Mouse (Mus musculus) midbrain, embryonic 11.5 days (tissue): ENCODE results near the gene Cadm4. TPM values are rescaled to one million over a fixed set of nuclear protein-coding genes. Genes with fewer than 3 reads are reported as not detected.
"Not testable (repeated sequence)": the region's sequence is repeated elsewhere in the genome, so short reads cannot be mapped to it uniquely, and the experiment has no call there.

Source experiments
- ATAC-seq: fragments of 200-750 bp; cut with Nextera tagmentation; 2 replicates; pipeline ENCODE4 v1.8.0; 2017; ENCODE audit warnings: moderate TSS enrichment, moderate library complexity; ENCODE audit not compliant: low FRiP score
- DNase-seq: peaks from one replicate; pipeline ENCODE4 v3.0.0; 2015; ENCODE audit warnings: low spot score; ENCODE audit errors: missing footprints
- H3K27ac ChIP-seq: fragments of 300-500 bp; sonication (generic); 2 replicates; pipeline ENCODE4 v1.5.1; 2014; ENCODE audit warnings: low read depth, low read length
- H3K27me3 ChIP-seq: fragments of 300-500 bp; sonication (generic); 2 replicates; pipeline ENCODE4 v1.6.1; 2014; ENCODE audit warnings: mild to moderate bottlenecking, low read length, moderate library complexity, mixed read lengths; ENCODE audit not compliant: control insufficient read depth, insufficient read depth
- H3K36me3 ChIP-seq: fragments of 300-500 bp; sonication (generic); 2 replicates; pipeline ENCODE4 v1.6.1; 2014; ENCODE audit warnings: mild to moderate bottlenecking, low read length, moderate library complexity, mixed read lengths; ENCODE audit not compliant: control insufficient read depth, insufficient read depth
- H3K4me1 ChIP-seq: fragments of 300-500 bp; sonication (generic); 2 replicates; pipeline ENCODE4 v1.6.1; 2014; ENCODE audit warnings: low read length; ENCODE audit not compliant: control insufficient read depth, insufficient read depth
- H3K4me2 ChIP-seq: fragments of 300-500 bp; sonication (generic); 2 replicates; pipeline ENCODE4 v1.6.1; 2014; ENCODE audit warnings: mild to moderate bottlenecking, moderate library complexity
- H3K4me3 ChIP-seq: fragments of 300-500 bp; sonication (generic); 2 replicates; pipeline ENCODE4 v1.5.1; 2014; ENCODE audit warnings: low read depth, low read length
- H3K9ac ChIP-seq: fragments of 300-500 bp; sonication (generic); 2 replicates; pipeline ENCODE4 v1.6.1; 2014; ENCODE audit warnings: low read length
- H3K9me3 ChIP-seq: fragments of 300-500 bp; sonication (generic); 2 replicates; pipeline ENCODE4 v1.6.1; 2016; ENCODE audit warnings: low read length; ENCODE audit not compliant: control insufficient read depth
- WGBS: fragments of 180-500 bp; shearing (Covaris S2); extraction: QIAGEN DNeasy Blood & Tissue Kit; methylation state at CpG from one replicate; pipeline ENCODE4 v1.1.7; 2014; 5-methylcytosine and 5-hydroxymethylcytosine counted together
- polyA plus RNA-seq: library from polyadenylated mRNA; unstranded; fragments of >200 nt; fragmentation: Nextera tagmentation; extraction: Ambion mirVana; gene quantifications from 2 replicates; pipeline ENCODE4 v1.2.1, GENCODE M21; 2014

The Cadm4 gene
- polyA plus RNA-seq, 1 experiment from 2014 or later, result 6.6 TPM

DNA sequence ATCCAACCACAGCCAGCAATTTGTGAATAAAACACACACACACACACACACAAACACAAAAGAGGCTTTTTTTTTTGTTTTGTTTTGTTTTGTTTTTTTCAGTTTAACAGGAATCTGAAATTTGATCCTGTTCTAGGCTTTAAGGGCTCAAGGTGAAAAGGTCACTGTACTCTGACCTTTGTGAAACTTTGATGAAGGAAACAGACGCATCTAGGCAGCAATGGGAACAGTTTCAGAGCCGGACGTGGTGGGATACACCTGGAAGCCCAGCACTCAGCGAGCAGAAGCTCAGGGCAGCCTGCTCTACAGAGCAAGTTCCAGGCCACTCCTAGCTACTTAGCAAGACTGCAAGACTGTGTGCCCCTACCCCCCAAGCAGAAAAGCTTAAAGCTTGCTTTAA, 23.0 kb downstream of the Cadm4 start:
- H3K9me3 ChIP-seq, result no peaks in the 10 kb centered on the region
- no peak overlapping the region for H3K4me3 ChIP-seq
- WGBS, result 5% methylated on average over 4 of the region's 4 CpGs
- DNase-seq, result no peak
- H3K4me2 ChIP-seq, result no peak overlapping the region
- H3K36me3 ChIP-seq, result peaks cover 11% of the 10 kb centered on the region
- H3K27me3 ChIP-seq, result peaks cover 5% of the 10 kb centered on the region; the same call in 1 of the 2 replicates
- H3K27ac ChIP-seq, result no peak overlapping the region
- peaks cover 37% of the 10 kb centered on the region for H3K4me1 ChIP-seq
- H3K9ac ChIP-seq, result no peak overlapping the region
- no peak for ATAC-seq

GRCm38 (mm10) chr7:24505447-24506064, 23.7 kb downstream of the Cadm4 start:
- H3K9ac ChIP-seq, result peak overlapping the region; percentile 97
- WGBS, result 10% methylated on average over 15 of the region's 15 CpGs
- H3K36me3 ChIP-seq, result peaks cover 8% of the 10 kb centered on the region
- peaks cover 37% of the 10 kb centered on the region for H3K4me1 ChIP-seq
- H3K27me3 ChIP-seq, result peaks cover 2% of the 10 kb centered on the region; the same call in 1 of the 2 replicates
- no peak overlapping the region for H3K4me3 ChIP-seq
- peak overlapping the region; percentile 81 for H3K4me2 ChIP-seq
- H3K9me3 ChIP-seq, result no peaks in the 10 kb centered on the region
- ATAC-seq (no peak), DNase-seq (peak; percentile 90)
- peak overlapping the region; percentile 100 for H3K27ac ChIP-seq

DNA sequence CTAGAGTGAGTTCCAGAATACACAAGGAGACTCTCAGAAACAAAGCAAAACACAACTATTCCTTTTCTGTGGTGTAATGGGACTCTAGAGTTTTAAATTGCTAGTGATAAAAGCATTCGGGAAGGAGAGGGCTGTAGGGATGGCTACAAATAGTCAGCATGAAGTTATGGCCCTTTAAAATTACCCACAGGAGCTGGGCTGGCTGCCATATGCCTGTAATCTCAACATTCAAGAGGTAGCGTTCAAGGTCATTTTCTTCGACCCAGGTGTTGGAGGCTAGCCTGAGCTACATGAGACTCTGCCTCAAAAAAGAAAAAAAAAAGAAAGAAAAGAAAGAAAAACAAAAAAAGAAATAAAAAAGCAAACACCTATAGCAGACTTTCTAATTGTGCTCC, 24.2 kb downstream of the Cadm4 start:
- H3K9me3 ChIP-seq, result no peaks in the 10 kb centered on the region
- WGBS, result 10% methylated on average over 3 of the region's 3 CpGs
- no peaks in the 10 kb centered on the region for H3K27me3 ChIP-seq
- peak overlapping the region; percentile 97 for H3K9ac ChIP-seq
- DNase-seq, result peak; percentile 91
- no peak for ATAC-seq
- peaks cover 37% of the 10 kb centered on the region for H3K4me1 ChIP-seq
- H3K27ac ChIP-seq, result peak overlapping the region; percentile 100
- peaks cover 3% of the 10 kb centered on the region for H3K36me3 ChIP-seq
- H3K4me3 ChIP-seq, result peak overlapping the region; percentile 50
- peak overlapping the region; percentile 81 for H3K4me2 ChIP-seq

- ATAC-seq (peak; percentile 5), DNase-seq (no peak)
- Histone ChIP-seq H3K4me2 (peak overlapping the region; percentile 81), H3K27ac (peak overlapping the region; percentile 100), H3K36me3 (peaks cover 5% of the 10 kb centered on the region; the same call in 1 of the 2 replicates), H3K9me3 (no peaks in the 10 kb centered on the region), H3K4me1 (peaks cover 37% of the 10 kb centered on the region), H3K4me3 (peak overlapping the region; percentile 50), H3K27me3 (no peaks in the 10 kb centered on the region), H3K9ac (peak overlapping the region; percentile 97)
- WGBS, result 0% methylated on average over 12 of the region's 12 CpGs
These were observed 24.6 kb downstream of the Cadm4 start for GRCm38 (mm10) chr7:24506476-24506837.

GRCm38 (mm10) chr7:24506838-24507725, 25.3 kb downstream of the Cadm4 start, which contains the start of gene Zfp428:
Zfp428 (plus strand) TSS chr7:24507006.
- ATAC-seq (peak; percentile 91), DNase-seq (peak; percentile 99)
- Histone ChIP-seq H3K4me1 (peaks cover 37% of the 10 kb centered on the region), H3K9me3 (no peaks in the 10 kb centered on the region), H3K27ac (peak within 1 kb of the TSS; percentile 100), H3K9ac (peak within 1 kb of the TSS; percentile 97), H3K27me3 (no peaks in the 10 kb centered on the region), H3K4me2 (peak within 1 kb of the TSS; percentile 81), H3K4me3 (peak within 1 kb of the TSS; percentile 50), H3K36me3 (peaks cover 8% of the 10 kb centered on the region; the same call in 1 of the 2 replicates)
- under 1% methylated on average over 78 of the region's 84 CpGs for WGBS

DNA sequence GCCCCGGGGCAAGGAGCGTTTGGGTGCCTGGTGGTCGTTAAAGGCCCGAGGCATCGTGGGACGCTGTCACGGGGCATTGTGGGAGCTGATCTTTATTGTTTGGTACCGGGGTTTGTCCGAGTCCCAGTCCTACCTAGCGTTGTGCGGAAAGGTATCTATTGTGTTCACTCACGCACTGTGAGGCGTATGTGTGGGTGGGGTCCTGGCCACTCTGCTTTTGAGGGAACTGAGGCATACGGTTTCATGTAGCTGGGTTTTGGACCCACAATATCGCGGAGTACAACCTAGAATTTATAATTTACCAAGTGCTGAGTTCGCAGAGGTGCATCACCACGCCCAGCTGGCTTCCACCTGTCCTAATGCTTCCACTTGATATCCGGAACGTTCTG, 25.9 kb downstream of the Cadm4 start:
- DNase-seq (peak; percentile 93), ATAC-seq (peak; percentile 20; the same call in 1 of the 2 replicates)
- WGBS, result 2% methylated on average over 20 of the region's 20 CpGs
- Histone ChIP-seq H3K9me3 (no peaks in the 10 kb centered on the region), H3K9ac (peak overlapping the region; percentile 97), H3K4me2 (peak overlapping the region; percentile 81), H3K27ac (peak overlapping the region; percentile 100), H3K4me3 (peak overlapping the region; percentile 50), H3K27me3 (no peaks in the 10 kb centered on the region), H3K4me1 (peaks cover 37% of the 10 kb centered on the region), H3K36me3 (0 out of 2 replicates have a peak, but pooled peaks cover 5% of the 10 kb centered on the region)

DNA sequence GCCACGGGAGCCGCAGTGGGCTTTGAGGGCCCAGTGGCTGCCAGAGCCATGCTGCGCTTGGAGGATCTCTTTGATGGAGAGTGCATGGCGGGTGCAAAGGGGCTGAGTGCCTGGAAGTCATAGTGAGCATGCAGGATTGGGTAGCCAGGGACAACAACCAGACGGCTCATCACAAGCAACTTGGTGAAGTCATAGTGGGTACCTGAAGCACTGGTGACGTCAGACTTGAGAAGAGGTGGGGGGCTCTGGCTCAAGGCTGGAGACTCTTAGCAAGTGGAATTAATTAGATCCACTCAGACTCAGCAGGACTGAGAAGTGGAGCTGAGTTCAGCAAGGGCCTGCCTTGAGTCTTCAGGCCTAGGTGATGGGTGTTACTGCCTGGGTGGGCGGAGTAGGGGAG, 30.5 kb downstream of the Cadm4 start, which contains the start of gene AC161166.1:
Gene AC161166.1, minus strand, starts transcription at position 101 of the 400 bp plus-strand sequence.
- H3K9ac ChIP-seq, result no peak within 1 kb of the TSS
- no peaks in the 10 kb centered on the region for H3K27me3 ChIP-seq
- peaks cover 10% of the 10 kb centered on the region for H3K36me3 ChIP-seq
- H3K4me2 ChIP-seq, result no peak within 1 kb of the TSS
- no peak within 1 kb of the TSS for H3K27ac ChIP-seq
- H3K4me1 ChIP-seq, result peaks cover 6% of the 10 kb centered on the region
- DNase-seq (no peak), ATAC-seq (no peak)
- WGBS, result 95% methylated on average over 7 of the region's 7 CpGs
- H3K4me3 ChIP-seq, result no peak within 1 kb of the TSS
- no peaks in the 10 kb centered on the region for H3K9me3 ChIP-seq

GRCm38 (mm10) chr7:24516319-24516718, 34.5 kb downstream of the Cadm4 start:
- 62% methylated on average over 8 of the region's 8 CpGs for WGBS

GRCm38 (mm10) chr7:24517077-24517476, 35.3 kb downstream of the Cadm4 start:
- 31% methylated on average over 5 of the region's 5 CpGs for WGBS
- H3K4me1 ChIP-seq, result no peaks in the 10 kb centered on the region
- no peak overlapping the region for H3K9ac ChIP-seq
- no peak for ATAC-seq
- peaks cover 5% of the 10 kb centered on the region for H3K36me3 ChIP-seq
- no peak for DNase-seq
- H3K4me2 ChIP-seq, result no peak overlapping the region
- no peak overlapping the region for H3K4me3 ChIP-seq
- no peak overlapping the region for H3K27ac ChIP-seq
- H3K9me3 ChIP-seq, result no peaks in the 10 kb centered on the region
- H3K27me3 ChIP-seq, result no peaks in the 10 kb centered on the region

More at GRCm38 (mm10) chr7:24516319-24516718, 34.5 kb downstream of the Cadm4 start:
- peak; percentile 25; the same call in 1 of the 2 replicates for ATAC-seq
- not testable (repeated sequence) for H3K9me3 ChIP-seq, H3K9ac ChIP-seq, H3K4me1 ChIP-seq, H3K36me3 ChIP-seq, H3K27ac ChIP-seq, H3K4me3 ChIP-seq, H3K4me2 ChIP-seq, DNase-seq, H3K27me3 ChIP-seq
